Mouse (Mus musculus): ENCODE measurements at regions not wholly inside any gene's neighbourhood (a gene's known extent, or its start where the extent isn't known, plus 50 kb on each side); places are given as distances from the start of the nearest gene placed in this dataset.
A peak's percentile ranks its signal among the peaks of the same experiment; 100 is the strongest.

DNA sequence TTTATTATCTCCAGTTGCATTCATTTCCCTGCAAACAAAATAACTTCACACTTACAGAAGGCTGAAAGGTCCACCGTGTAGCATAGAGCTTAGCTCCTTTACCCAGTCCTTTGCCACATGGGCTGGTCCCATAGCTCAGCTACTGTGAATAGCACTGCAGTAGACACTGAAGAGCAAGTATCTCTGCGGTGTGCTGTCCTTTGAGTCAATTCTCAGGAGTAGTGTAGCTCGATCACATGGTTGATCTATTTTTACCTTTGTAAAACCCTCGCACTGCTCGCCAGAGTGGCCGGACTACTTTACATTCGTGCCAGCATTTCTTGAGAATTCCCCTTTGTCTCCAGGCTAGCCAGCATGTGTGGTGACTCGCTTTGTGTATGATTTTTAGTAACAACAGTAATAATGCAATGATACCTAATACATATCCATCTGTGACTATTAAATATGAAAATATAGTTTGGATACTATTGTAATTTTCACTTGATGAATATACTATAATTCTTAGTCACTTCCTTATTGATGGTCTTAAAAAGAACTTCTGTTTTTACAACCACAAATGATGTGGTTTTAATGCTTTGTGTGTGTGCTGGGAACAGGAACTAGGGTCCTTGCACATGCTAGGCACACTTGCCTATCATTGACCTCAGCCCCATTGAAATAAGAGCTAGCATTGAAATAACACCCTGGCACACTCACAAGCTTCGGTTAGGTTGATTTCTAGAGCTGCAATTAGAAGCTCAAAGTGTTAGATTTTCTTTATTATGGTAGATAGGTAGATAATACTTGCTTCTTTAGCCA is 257.7 kb upstream of the Atp11b start:
- no peak for DNase-seq (ENCODE audit: low spot score)

DNA sequence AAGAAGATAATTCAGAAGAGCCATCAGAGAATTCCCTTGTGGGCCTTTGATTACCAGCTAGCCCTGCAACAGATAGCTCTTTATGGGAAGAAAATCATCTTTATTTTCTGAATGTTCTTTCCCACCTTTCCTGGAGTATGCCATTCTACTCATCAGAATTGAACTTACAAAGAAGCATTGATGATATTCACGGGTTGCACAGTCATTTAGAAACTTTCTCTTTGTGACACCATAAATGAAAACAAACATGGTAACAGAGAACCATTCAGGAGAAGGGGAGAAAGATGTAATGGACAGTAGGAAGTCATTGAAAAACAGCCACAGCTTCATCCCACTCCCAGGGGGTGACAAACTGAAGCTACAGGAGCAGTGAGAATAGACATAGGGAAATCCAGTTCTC is 243.6 kb upstream of the Atp11b start:
- no peak for DNase-seq (ENCODE audit: low spot score)

DNA sequence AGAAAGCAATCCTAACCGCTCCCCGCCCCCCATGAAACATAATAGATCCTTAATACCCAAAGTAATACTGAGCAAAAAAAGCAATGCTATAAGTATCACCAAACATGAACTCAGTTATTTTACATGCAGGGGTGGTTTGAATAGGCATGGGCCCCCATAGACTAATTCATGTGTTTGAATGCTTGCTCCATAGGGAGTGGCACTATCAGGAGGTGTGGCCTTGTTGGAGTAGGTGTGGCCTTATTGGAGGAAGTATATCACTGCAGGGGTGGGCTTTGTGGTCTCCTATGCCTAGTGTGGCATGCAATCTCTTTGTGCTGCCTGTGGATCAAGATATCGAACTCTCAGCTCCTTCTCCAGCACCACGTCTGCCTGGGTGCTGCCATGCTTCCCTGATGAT is 237.4 kb upstream of the Atp11b start:
- DNase-seq (ENCODE audit: low spot score): no peak

DNA sequence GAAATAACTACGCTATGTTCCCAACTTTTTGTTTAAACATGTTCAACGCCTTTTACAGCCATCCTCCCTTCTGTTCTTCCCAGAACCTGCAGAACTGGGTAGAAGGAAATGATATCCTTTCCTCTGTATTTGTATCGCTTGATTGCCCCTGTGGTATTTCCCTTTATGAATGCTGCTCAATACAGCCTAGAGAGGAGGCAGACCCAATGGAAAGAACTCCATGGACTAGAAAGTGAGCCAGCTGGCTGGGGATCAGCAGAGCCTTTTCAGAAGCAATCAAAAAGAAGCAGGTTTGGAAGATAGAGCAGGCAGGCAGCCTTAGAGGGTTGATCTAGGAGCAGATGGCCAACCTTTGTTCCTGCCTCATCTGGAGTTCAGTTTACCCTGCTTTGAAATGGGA is 233.8 kb upstream of the Atp11b start:
- peak; percentile 45 for DNase-seq (ENCODE audit: low spot score)

DNA sequence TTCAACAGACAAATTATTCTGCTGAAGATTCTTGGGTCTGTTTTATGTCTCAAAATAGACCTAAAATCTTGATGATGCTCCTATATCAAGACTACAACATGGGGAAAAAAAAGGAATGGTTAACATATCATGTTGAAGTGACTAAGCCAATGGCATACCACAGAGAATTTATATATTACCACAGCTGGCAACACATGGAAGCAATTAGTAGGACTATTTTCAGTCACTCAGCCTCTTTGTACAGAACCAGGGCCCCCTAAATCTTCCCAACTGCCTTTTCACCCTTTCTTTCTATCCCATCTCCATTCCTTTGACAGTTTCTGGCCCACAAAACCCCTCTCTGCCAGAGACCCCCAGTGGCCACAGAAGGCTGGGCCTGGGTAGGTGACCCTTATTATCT is 206.2 kb upstream of the Atp11b start:
- DNase-seq (ENCODE audit: low spot score): no peak

DNA sequence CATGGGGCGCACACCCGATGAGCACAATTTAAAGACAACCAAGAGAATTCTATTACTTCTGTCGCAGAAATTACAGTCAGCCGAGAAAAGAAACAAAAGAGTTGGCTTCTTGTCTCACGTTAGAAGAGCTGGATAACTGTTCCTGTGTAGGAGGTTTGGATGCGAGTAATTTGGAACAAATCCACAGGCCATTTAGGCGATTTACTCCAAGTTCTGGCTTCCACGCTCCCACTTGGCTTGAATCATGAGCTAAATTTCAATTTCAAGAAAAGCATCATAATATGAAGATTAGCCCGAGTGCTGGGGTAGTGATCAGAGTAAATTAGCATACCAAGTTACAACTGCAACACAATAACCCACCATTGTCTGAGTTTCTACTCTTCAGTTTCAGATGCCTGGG is 202.1 kb upstream of the Atp11b start:
- DNase-seq (ENCODE audit: low spot score): no peak

DNA sequence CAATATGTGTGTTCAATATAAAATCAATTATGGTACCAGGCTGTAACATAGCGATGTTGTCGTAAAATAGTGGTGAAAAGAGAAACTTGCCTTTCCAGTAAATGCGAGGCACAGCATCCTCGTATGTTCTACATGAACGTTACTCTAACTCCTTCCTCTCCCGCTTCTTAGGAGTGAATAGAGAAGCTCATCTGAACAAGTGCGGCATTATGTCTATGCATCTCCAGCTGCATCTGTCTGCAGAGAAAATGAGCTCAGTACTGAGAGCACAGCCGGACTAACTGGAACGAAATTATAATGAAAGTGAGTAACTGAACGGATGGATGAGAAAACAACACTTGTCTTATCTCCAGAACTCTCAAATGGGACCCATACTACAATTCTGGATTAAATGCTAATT is 193.5 kb upstream of the Atp11b start:
- no peak for DNase-seq (ENCODE audit: low spot score)

DNA sequence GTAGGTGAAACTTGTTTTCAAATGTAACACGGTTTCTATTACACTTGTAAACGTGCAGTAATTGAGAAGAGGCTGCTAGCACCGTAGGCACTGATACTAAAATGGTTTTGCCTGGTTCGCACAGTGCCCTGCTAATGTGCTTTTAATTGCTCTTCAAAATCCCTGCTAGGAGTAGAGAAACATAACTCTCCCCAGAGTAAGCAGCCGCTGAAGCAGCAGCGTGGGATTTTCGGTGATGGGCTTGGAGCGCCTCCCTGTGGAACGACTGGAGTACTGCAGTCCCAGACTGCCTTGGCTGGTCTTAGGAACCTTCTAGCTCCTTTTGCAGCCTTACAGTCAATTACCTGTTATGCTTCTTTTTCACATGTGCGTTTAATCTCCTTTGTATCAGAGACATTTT is 179.5 kb upstream of the Atp11b start:
- peak; percentile 84 for DNase-seq (ENCODE audit: low spot score)

All from retina, embryonic 14.5 days (tissue).